Mouse (Mus musculus) bone marrow macrophage, adult 2 months (primary cell): ENCODE data around the gene Ncs1. TPM values are rescaled to one million over a fixed set of nuclear protein-coding genes. Genes with fewer than 3 reads are reported as not detected.

Experiments
- H3K27ac ChIP-seq: 2 replicates; pipeline ENCODE4 v1.5.1; 2012; ENCODE audit warnings: low read depth, low read length; ENCODE audit not compliant: insufficient read depth
- H3K4me1 ChIP-seq: 2 replicates; pipeline ENCODE4 v1.6.1; 2012; ENCODE audit warnings: low read length; ENCODE audit not compliant: control insufficient read depth, insufficient read depth
- H3K4me3 ChIP-seq: 2 replicates; pipeline ENCODE4 v1.5.1; 2012; ENCODE audit warnings: mild to moderate bottlenecking, low read length, moderate library complexity; ENCODE audit not compliant: insufficient read depth
- CTCF ChIP-seq: IDR thresholded peaks from 2 replicates; pipeline ENCODE4 v1.5.1; 2012; ENCODE audit warnings: low read depth, mild to moderate bottlenecking, low read length, moderate library complexity
- POLR2A ChIP-seq: IDR thresholded peaks from 2 replicates; pipeline ENCODE4 v1.6.1; 2012; ENCODE audit warnings: mild to moderate bottlenecking, low read depth, low read length, borderline replicate concordance
- polyA plus RNA-seq: library from polyadenylated mRNA; stranded (reverse); fragments of >200 nt; gene quantifications from 2 replicates; pipeline ENCODE4 v1.2.4, GENCODE M21; 2012; ENCODE audit not compliant: missing spikeins, insufficient read depth, insufficient read length

Ncs1 gene
- polyA plus RNA-seq: 1.3 and 2.5 TPM in 2 replicates

GRCm38 (mm10) chr2:31245491-31246141 lies at the start of gene Ncs1:
Gene Ncs1 (plus strand): TSS chr2:31245823.
- H3K4me3 ChIP-seq: peak within 1 kb of the TSS; percentile 73
- TF ChIP-seq CTCF (no peak), POLR2A (no peak)

GRCm38 (mm10) chr2:31198621-31199020 lies 47.0 kb upstream of the Ncs1 start:
- TF ChIP-seq CTCF (no peak), POLR2A (no peak)
- Histone ChIP-seq H3K4me3 (no peak overlapping the region), H3K27ac (no peak overlapping the region), H3K4me1 (no peaks in the 10 kb centered on the region)

More at GRCm38 (mm10) chr2:31245491-31246141, at the start of gene Ncs1:
- H3K4me1 ChIP-seq: peaks cover 9% of the 10 kb centered on the region
- no peak within 1 kb of the TSS for H3K27ac ChIP-seq

GRCm38 (mm10) chr2:31200051-31200450 lies 45.6 kb upstream of the Ncs1 start:
- TF ChIP-seq POLR2A (no peak), CTCF (no peak)
- no peak overlapping the region for H3K4me3 ChIP-seq
- no peak overlapping the region for H3K27ac ChIP-seq
- no peaks in the 10 kb centered on the region for H3K4me1 ChIP-seq

GRCm38 (mm10) chr2:31201851-31202250 lies 43.8 kb upstream of the Ncs1 start:
- H3K27ac ChIP-seq: no peak overlapping the region
- no peak overlapping the region for H3K4me3 ChIP-seq

GRCm38 (mm10) chr2:31202357-31202756 lies 43.3 kb upstream of the Ncs1 start:
- no peak overlapping the region for H3K4me3 ChIP-seq
- TF ChIP-seq POLR2A: no peak
- TF ChIP-seq CTCF: no peak
- H3K27ac ChIP-seq: no peak overlapping the region
- no peaks in the 10 kb centered on the region for H3K4me1 ChIP-seq

More at GRCm38 (mm10) chr2:31201851-31202250, 43.8 kb upstream of the Ncs1 start:
- TF ChIP-seq POLR2A (no peak), CTCF (no peak)
- H3K4me1 ChIP-seq: no peaks in the 10 kb centered on the region

GRCm38 (mm10) chr2:31202956-31203355 lies 42.7 kb upstream of the Ncs1 start:
- Histone ChIP-seq H3K4me1 (no peaks in the 10 kb centered on the region), H3K27ac (no peak overlapping the region), H3K4me3 (no peak overlapping the region)
- TF ChIP-seq POLR2A (no peak), CTCF (no peak)

- Histone ChIP-seq H3K4me1 (peaks cover 7% of the 10 kb centered on the region; the same call in 1 of the 2 replicates), H3K4me3 (no peak overlapping the region)
Measured at GRCm38 (mm10) chr2:31204677-31205076, 40.9 kb upstream of the Ncs1 start.

GRCm38 (mm10) chr2:31206211-31206610 lies 39.4 kb upstream of the Ncs1 start:
- Histone ChIP-seq H3K4me1 (peaks cover 7% of the 10 kb centered on the region; the same call in 1 of the 2 replicates), H3K27ac (no peak overlapping the region), H3K4me3 (no peak overlapping the region)
- TF ChIP-seq CTCF (no peak), POLR2A (no peak)

More at GRCm38 (mm10) chr2:31204677-31205076, 40.9 kb upstream of the Ncs1 start:
- no peak overlapping the region for H3K27ac ChIP-seq
- TF ChIP-seq POLR2A (no peak), CTCF (no peak)

- TF ChIP-seq CTCF (no peak), POLR2A (no peak)
- peaks cover 7% of the 10 kb centered on the region; the same call in 1 of the 2 replicates for H3K4me1 ChIP-seq
- H3K27ac ChIP-seq: no peak overlapping the region
- H3K4me3 ChIP-seq: no peak overlapping the region
Measured at GRCm38 (mm10) chr2:31206882-31207281, 38.7 kb upstream of the Ncs1 start.

- peaks cover 7% of the 10 kb centered on the region; the same call in 1 of the 2 replicates for H3K4me1 ChIP-seq
- no peak overlapping the region for H3K4me3 ChIP-seq
- no peak for TF ChIP-seq CTCF
- TF ChIP-seq POLR2A: no peak
- no peak overlapping the region for H3K27ac ChIP-seq
Measured at GRCm38 (mm10) chr2:31208544-31209142, 37.0 kb upstream of the Ncs1 start.
